Mouse (Mus musculus): ENCODE measurements around the gene Micu1.

Gene Micu1

GRCm38 (mm10) chr10:59774141-59774534, 71.9 kb downstream of the Micu1 start:
- no peak for DNase-seq (ENCODE audit: low spot score in 2 of 2)

GRCm38 (mm10) chr10:59777246-59777645, 75.0 kb downstream of the Micu1 start:
- no peak for DNase-seq (ENCODE audit: low spot score in 2 of 2)

- no peak for DNase-seq (ENCODE audit: low spot score in 2 of 2)
These were observed 75.9 kb downstream of the Micu1 start for GRCm38 (mm10) chr10:59778137-59778710.

- no peak for DNase-seq (ENCODE audit: low spot score in 2 of 2)
These were observed 78.4 kb downstream of the Micu1 start for GRCm38 (mm10) chr10:59780698-59781097.

- no peak for DNase-seq (ENCODE audit: low spot score in 2 of 2)
These were observed 79.1 kb downstream of the Micu1 start for GRCm38 (mm10) chr10:59781205-59781931.

GRCm38 (mm10) chr10:59784731-59785685, 82.7 kb downstream of the Micu1 start:
- no peak for DNase-seq (ENCODE audit: low spot score in 2 of 2)

- DNase-seq (ENCODE audit: low spot score in 2 of 2) = no peak
These were observed 84.0 kb downstream of the Micu1 start for GRCm38 (mm10) chr10:59786289-59786688.

GRCm38 (mm10) chr10:59787140-59787800, 85.0 kb downstream of the Micu1 start:
- DNase-seq (ENCODE audit: low spot score in 2 of 2) = no peak

- no peak for DNase-seq (ENCODE audit: low spot score in 2 of 2)
These were observed 85.6 kb downstream of the Micu1 start for GRCm38 (mm10) chr10:59787870-59788269.

GRCm38 (mm10) chr10:59790291-59790929, 88.1 kb downstream of the Micu1 start:
- no peak for DNase-seq (ENCODE audit: low spot score in 2 of 2)

- no peak for DNase-seq (ENCODE audit: low spot score in 2 of 2)
These were observed 89.6 kb downstream of the Micu1 start for GRCm38 (mm10) chr10:59791896-59792295.

GRCm38 (mm10) chr10:59792575-59793176, 90.4 kb downstream of the Micu1 start:
- DNase-seq (ENCODE audit: low spot score in 2 of 2) = no peak

GRCm38 (mm10) chr10:59793454-59793853, 91.2 kb downstream of the Micu1 start:
- no peak for DNase-seq (ENCODE audit: low spot score in 2 of 2)

- no peak for DNase-seq (ENCODE audit: low spot score in 2 of 2)
These were observed 92.8 kb downstream of the Micu1 start for GRCm38 (mm10) chr10:59795085-59795484.

GRCm38 (mm10) chr10:59795902-59796301, 93.6 kb downstream of the Micu1 start:
- no peak for DNase-seq (ENCODE audit: low spot score in 2 of 2)

- no peak for DNase-seq (ENCODE audit: low spot score in 2 of 2)
These were observed 96.1 kb downstream of the Micu1 start for GRCm38 (mm10) chr10:59798371-59798770.

GRCm38 (mm10) chr10:59799303-59800044, 97.2 kb downstream of the Micu1 start:
- DNase-seq (ENCODE audit: low spot score in 2 of 2) = no peak

GRCm38 (mm10) chr10:59800159-59800558, 97.9 kb downstream of the Micu1 start:
- no peak for DNase-seq (ENCODE audit: low spot score in 2 of 2)

- DNase-seq (ENCODE audit: low spot score in 2 of 2) = no peak
These were observed 98.7 kb downstream of the Micu1 start for GRCm38 (mm10) chr10:59800826-59801501.

- no peak for DNase-seq (ENCODE audit: low spot score in 2 of 2)
These were observed 106.4 kb downstream of the Micu1 start for GRCm38 (mm10) chr10:59808677-59809076.

All from frontal cortex, postnatal 25 days (tissue).